Mouse (Mus musculus) natural killer cell, adult 2 months (primary cell): ENCODE results near the gene Mpzl1.

Experiments used
- DNase-seq, 2 experiments: peaks; one replicate each; pipeline ENCODE4 v3.0.0; 2022; ENCODE audit warnings: low spot score in 2 of 2

Mpzl1 gene

DNA sequence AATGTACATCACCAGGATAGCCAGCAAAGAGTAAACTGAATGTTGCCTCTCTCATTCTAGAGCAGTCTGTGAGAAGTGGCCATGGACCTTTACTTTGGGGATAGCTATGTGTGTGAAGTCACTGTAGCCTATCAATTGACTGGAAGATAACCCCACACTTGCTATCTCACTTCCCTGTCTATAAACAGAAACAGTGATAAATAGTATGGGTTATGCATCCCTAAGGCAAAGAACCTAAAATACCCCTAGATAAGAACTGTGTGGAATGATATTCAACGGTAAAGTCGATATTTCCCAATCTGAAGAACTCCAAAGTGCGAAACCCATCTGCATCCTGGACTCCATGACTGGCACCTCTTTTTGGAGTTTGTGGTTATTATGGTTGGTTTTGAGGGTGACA, 53.1 kb downstream of the Mpzl1 start:
- DNase-seq = no peak

DNA sequence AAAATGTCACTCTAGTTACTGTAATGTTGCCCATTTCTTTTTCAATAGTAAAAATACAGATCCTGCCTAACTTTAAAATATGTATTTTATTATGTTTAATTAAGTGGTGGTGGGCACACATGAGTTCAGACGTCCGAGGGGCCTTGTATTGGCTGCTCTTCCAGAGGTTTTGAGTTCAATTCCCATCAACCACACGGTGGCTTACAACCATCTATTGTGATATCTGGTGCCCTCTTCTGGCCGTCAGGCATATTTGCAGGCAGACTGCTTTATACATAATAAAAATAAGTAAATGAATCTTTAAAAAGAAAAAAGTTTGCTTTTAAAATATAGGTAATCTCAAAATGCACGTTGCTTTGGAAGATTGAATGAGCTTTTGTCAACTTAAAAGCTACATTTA, 55.0 kb downstream of the Mpzl1 start:
- DNase-seq = no peak

GRCm38 (mm10) chr1:165576459-165577112, 57.8 kb downstream of the Mpzl1 start:
- DNase-seq = no peak

DNA sequence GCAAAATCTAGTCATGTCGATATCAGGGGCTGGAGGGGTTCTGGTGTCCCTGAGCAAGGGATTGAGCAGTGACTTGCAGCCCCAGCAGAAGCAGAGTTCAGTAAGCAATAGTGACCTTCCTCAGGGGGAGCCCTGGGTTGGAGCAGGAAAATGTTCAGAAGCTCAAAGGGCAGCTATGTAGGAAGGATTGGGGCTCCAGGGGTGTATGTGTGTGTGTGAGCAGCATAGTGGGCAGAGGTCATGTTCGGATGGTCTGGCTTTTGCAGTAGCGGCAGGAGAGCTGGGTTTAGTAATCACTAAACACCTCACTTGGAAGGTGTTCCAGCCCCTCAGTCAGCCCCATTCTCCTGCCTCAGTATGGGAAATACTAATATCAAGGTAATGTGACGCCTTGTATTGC, 58.3 kb downstream of the Mpzl1 start:
- DNase-seq = no peak

- DNase-seq = no peak
Measured at GRCm38 (mm10) chr1:165567466-165567865, 66.9 kb downstream of the Mpzl1 start.

- DNase-seq = no peak
Measured at GRCm38 (mm10) chr1:165565283-165565682, 69.1 kb downstream of the Mpzl1 start.

- DNase-seq = no peak
Measured at GRCm38 (mm10) chr1:165559073-165559472, 75.3 kb downstream of the Mpzl1 start.

DNA sequence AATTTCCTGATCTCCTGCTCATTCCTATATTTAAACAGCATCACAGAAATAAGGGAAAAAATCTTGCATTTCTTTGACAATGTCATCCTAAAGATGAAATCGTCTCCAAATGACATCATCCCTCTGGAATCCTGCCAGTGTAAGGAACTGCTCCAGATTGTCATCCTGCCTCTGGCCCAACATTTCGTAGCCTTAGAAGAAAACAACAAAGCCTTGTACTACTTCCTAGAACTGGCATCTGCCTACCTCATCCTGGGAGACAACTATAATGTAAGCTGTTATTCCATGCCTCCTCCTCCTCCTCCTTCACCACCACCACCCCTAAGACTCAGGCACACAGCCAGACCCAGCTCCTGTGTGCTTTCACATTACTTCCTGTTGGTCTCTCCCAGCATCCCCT, 77.6 kb downstream of the Mpzl1 start:
- DNase-seq = no peak
